Mouse (Mus musculus): ENCODE measurements around the gene 9130023H24Rik. TPM values are rescaled to one million over a fixed set of nuclear protein-coding genes. Genes with fewer than 3 reads are reported as not detected.

Gene 9130023H24Rik
- polyA plus RNA-seq, 1 experiment from 2014 or later, result 1.9 TPM

GRCm38 (mm10) chr7:128235481-128235880 is 2.4 kb downstream of the 9130023H24Rik start:
- ATAC-seq (ENCODE audit: low read depth) (no peak), DNase-seq (no peak)
- H3K9me3 ChIP-seq (replicated peaks), result no peaks in the 10 kb centered on the region
- H3K27me3 ChIP-seq, result peaks cover 10% of the 10 kb centered on the region; the same call in 1 of the 2 replicates
- H3K4me3 ChIP-seq (replicated peaks), result no peak overlapping the region
- peaks cover 32% of the 10 kb centered on the region for H3K4me1 ChIP-seq (replicated peaks)
- H3K27ac ChIP-seq, result no peak overlapping the region
- WGBS (ENCODE audit: insufficient replicate concordance), result 89% methylated on average over 1 of the region's 1 CpGs
- H3K4me2 ChIP-seq, result no peak overlapping the region
- peaks cover 20% of the 10 kb centered on the region for H3K36me3 ChIP-seq
- no peak overlapping the region for H3K9ac ChIP-seq

GRCm38 (mm10) chr7:128234796-128235195 is 3.0 kb downstream of the 9130023H24Rik start:
- H3K27me3 ChIP-seq, result peaks cover 10% of the 10 kb centered on the region; the same call in 1 of the 2 replicates
- H3K9me3 ChIP-seq (replicated peaks), result no peaks in the 10 kb centered on the region
- H3K36me3 ChIP-seq, result peaks cover 13% of the 10 kb centered on the region
- H3K4me3 ChIP-seq (replicated peaks), result no peak overlapping the region
- no peak overlapping the region for H3K27ac ChIP-seq
- 67% methylated on average over 2 of the region's 2 CpGs for WGBS (ENCODE audit: insufficient replicate concordance)
- peaks cover 26% of the 10 kb centered on the region for H3K4me1 ChIP-seq (replicated peaks)
- H3K4me2 ChIP-seq, result no peak overlapping the region
- ATAC-seq (ENCODE audit: low read depth) (no peak), DNase-seq (no peak)
- H3K9ac ChIP-seq, result no peak overlapping the region

- H3K27ac ChIP-seq, result no peak overlapping the region
- DNase-seq, result no peak
- peaks cover 10% of the 10 kb centered on the region for H3K27me3 ChIP-seq
- ATAC-seq (ENCODE audit: low read depth), result no peak
- H3K9me3 ChIP-seq (replicated peaks), result no peaks in the 10 kb centered on the region
- no peak overlapping the region for H3K4me2 ChIP-seq
- no peak overlapping the region for H3K4me3 ChIP-seq (replicated peaks)
- H3K36me3 ChIP-seq, result peaks cover 9% of the 10 kb centered on the region
- H3K9ac ChIP-seq, result no peak overlapping the region
- 30% methylated on average over 8 of the region's 8 CpGs for WGBS (ENCODE audit: insufficient replicate concordance)
- peaks cover 8% of the 10 kb centered on the region for H3K4me1 ChIP-seq (replicated peaks)
These were observed 6.1 kb downstream of the 9130023H24Rik start for GRCm38 (mm10) chr7:128231741-128232140.

GRCm38 (mm10) chr7:128220936-128221335 is 16.9 kb downstream of the 9130023H24Rik start:
- no peaks in the 10 kb centered on the region for H3K9me3 ChIP-seq (replicated peaks)

GRCm38 (mm10) chr7:128219952-128220351 is 17.9 kb downstream of the 9130023H24Rik start:
- DNase-seq (no peak), ATAC-seq (ENCODE audit: low read depth) (no peak)
- Histone ChIP-seq H3K27me3 (no peaks in the 10 kb centered on the region), H3K4me2 (no peak overlapping the region), H3K4me3 (replicated peaks) (no peak overlapping the region), H3K9me3 (replicated peaks) (no peaks in the 10 kb centered on the region), H3K9ac (no peak overlapping the region), H3K36me3 (no peaks in the 10 kb centered on the region), H3K27ac (no peak overlapping the region), H3K4me1 (replicated peaks) (no peaks in the 10 kb centered on the region)
- 37% methylated on average over 4 of the region's 4 CpGs for WGBS (ENCODE audit: insufficient replicate concordance)

More at GRCm38 (mm10) chr7:128220936-128221335, 16.9 kb downstream of the 9130023H24Rik start:
- Histone ChIP-seq H3K4me3 (replicated peaks) (no peak overlapping the region), H3K4me2 (no peak overlapping the region), H3K27me3 (no peaks in the 10 kb centered on the region), H3K36me3 (no peaks in the 10 kb centered on the region), H3K4me1 (replicated peaks) (no peaks in the 10 kb centered on the region), H3K9ac (no peak overlapping the region), H3K27ac (no peak overlapping the region)
- 65% methylated on average over 3 of the region's 3 CpGs for WGBS (ENCODE audit: insufficient replicate concordance)
- DNase-seq, result no peak
- no peak for ATAC-seq (ENCODE audit: low read depth)

GRCm38 (mm10) chr7:128209826-128210225 is 28.0 kb downstream of the 9130023H24Rik start:
- WGBS (ENCODE audit: insufficient replicate concordance), result 41% methylated on average over 3 of the region's 3 CpGs
- DNase-seq (no peak), ATAC-seq (ENCODE audit: low read depth) (no peak)
- H3K9me3 ChIP-seq (replicated peaks), result no peaks in the 10 kb centered on the region
- no peak overlapping the region for H3K4me2 ChIP-seq
- H3K27ac ChIP-seq, result no peak overlapping the region
- no peak overlapping the region for H3K9ac ChIP-seq
- no peak overlapping the region for H3K4me3 ChIP-seq (replicated peaks)
- H3K36me3 ChIP-seq, result no peaks in the 10 kb centered on the region
- no peaks in the 10 kb centered on the region for H3K27me3 ChIP-seq
- H3K4me1 ChIP-seq (replicated peaks), result no peaks in the 10 kb centered on the region

GRCm38 (mm10) chr7:128208187-128208586 is 29.6 kb downstream of the 9130023H24Rik start:
- no peak for ATAC-seq (ENCODE audit: low read depth)
- WGBS (ENCODE audit: insufficient replicate concordance), result 4% methylated on average over 4 of the region's 4 CpGs
- peak; percentile 17 for DNase-seq

GRCm38 (mm10) chr7:128206152-128206551 is 31.7 kb downstream of the 9130023H24Rik start, which contains the start of gene Cox6a2:
TSS of gene Cox6a2 (minus strand) at chr7:128206387.
- H3K4me2 ChIP-seq, result no peak within 1 kb of the TSS
- no peak within 1 kb of the TSS for H3K4me3 ChIP-seq (replicated peaks)
- ATAC-seq (ENCODE audit: low read depth) (no peak), DNase-seq (no peak)
- H3K9me3 ChIP-seq (replicated peaks), result no peaks in the 10 kb centered on the region
- 72% methylated on average over 6 of the region's 6 CpGs for WGBS (ENCODE audit: insufficient replicate concordance)
- no peak within 1 kb of the TSS for H3K9ac ChIP-seq
- no peaks in the 10 kb centered on the region for H3K36me3 ChIP-seq
- H3K27ac ChIP-seq, result no peak within 1 kb of the TSS
- no peaks in the 10 kb centered on the region for H3K4me1 ChIP-seq (replicated peaks)
- no peaks in the 10 kb centered on the region for H3K27me3 ChIP-seq

More at GRCm38 (mm10) chr7:128208187-128208586, 29.6 kb downstream of the 9130023H24Rik start:
- Histone ChIP-seq H3K9me3 (replicated peaks) (no peaks in the 10 kb centered on the region), H3K9ac (no peak overlapping the region), H3K27ac (no peak overlapping the region), H3K4me1 (replicated peaks) (no peaks in the 10 kb centered on the region), H3K4me2 (no peak overlapping the region), H3K4me3 (replicated peaks) (no peak overlapping the region), H3K36me3 (no peaks in the 10 kb centered on the region), H3K27me3 (no peaks in the 10 kb centered on the region)

- H3K9ac ChIP-seq, result no peak overlapping the region
- WGBS (ENCODE audit: insufficient replicate concordance), result 76% methylated on average over 18 of the region's 18 CpGs
These were observed 32.1 kb downstream of the 9130023H24Rik start for GRCm38 (mm10) chr7:128205695-128206094.

GRCm38 (mm10) chr7:128204179-128204578 is 33.7 kb downstream of the 9130023H24Rik start:
- Histone ChIP-seq H3K27ac (no peak overlapping the region), H3K27me3 (no peaks in the 10 kb centered on the region), H3K9ac (no peak overlapping the region), H3K4me2 (no peak overlapping the region), H3K4me1 (replicated peaks) (no peaks in the 10 kb centered on the region), H3K9me3 (replicated peaks) (no peaks in the 10 kb centered on the region), H3K36me3 (no peaks in the 10 kb centered on the region), H3K4me3 (replicated peaks) (no peak overlapping the region)
- ATAC-seq (ENCODE audit: low read depth) (no peak), DNase-seq (no peak)
- 77% methylated on average over 8 of the region's 8 CpGs for WGBS (ENCODE audit: insufficient replicate concordance)

More at GRCm38 (mm10) chr7:128205695-128206094, 32.1 kb downstream of the 9130023H24Rik start:
- DNase-seq (no peak), ATAC-seq (ENCODE audit: low read depth) (no peak)
- Histone ChIP-seq H3K9me3 (replicated peaks) (no peaks in the 10 kb centered on the region), H3K4me1 (replicated peaks) (no peaks in the 10 kb centered on the region), H3K4me2 (no peak overlapping the region), H3K4me3 (replicated peaks) (no peak overlapping the region), H3K36me3 (no peaks in the 10 kb centered on the region), H3K27ac (no peak overlapping the region), H3K27me3 (no peaks in the 10 kb centered on the region)

- Histone ChIP-seq H3K27me3 (no peaks in the 10 kb centered on the region), H3K9me3 (replicated peaks) (no peaks in the 10 kb centered on the region), H3K4me2 (no peak overlapping the region), H3K36me3 (no peaks in the 10 kb centered on the region), H3K27ac (no peak overlapping the region), H3K4me3 (replicated peaks) (no peak overlapping the region), H3K9ac (no peak overlapping the region), H3K4me1 (replicated peaks) (no peaks in the 10 kb centered on the region)
- ATAC-seq (ENCODE audit: low read depth), result no peak
- DNase-seq, result no peak
- 73% methylated on average over 9 of the region's 9 CpGs for WGBS (ENCODE audit: insufficient replicate concordance)
These were observed 34.8 kb downstream of the 9130023H24Rik start for GRCm38 (mm10) chr7:128203071-128203470.

GRCm38 (mm10) chr7:128201607-128202006 is 36.2 kb downstream of the 9130023H24Rik start:
- no peak overlapping the region for H3K27ac ChIP-seq
- no peak overlapping the region for H3K4me2 ChIP-seq
- 74% methylated on average over 9 of the region's 9 CpGs for WGBS (ENCODE audit: insufficient replicate concordance)
- H3K9ac ChIP-seq, result no peak overlapping the region
- no peaks in the 10 kb centered on the region for H3K9me3 ChIP-seq (replicated peaks)
- H3K27me3 ChIP-seq, result no peaks in the 10 kb centered on the region
- no peaks in the 10 kb centered on the region for H3K4me1 ChIP-seq (replicated peaks)
- H3K36me3 ChIP-seq, result no peaks in the 10 kb centered on the region
- ATAC-seq (ENCODE audit: low read depth), result no peak
- H3K4me3 ChIP-seq (replicated peaks), result no peak overlapping the region
- no peak for DNase-seq
